ENCODE assay signal across 8 mouse cellular contexts in the genomic region with DNA sequence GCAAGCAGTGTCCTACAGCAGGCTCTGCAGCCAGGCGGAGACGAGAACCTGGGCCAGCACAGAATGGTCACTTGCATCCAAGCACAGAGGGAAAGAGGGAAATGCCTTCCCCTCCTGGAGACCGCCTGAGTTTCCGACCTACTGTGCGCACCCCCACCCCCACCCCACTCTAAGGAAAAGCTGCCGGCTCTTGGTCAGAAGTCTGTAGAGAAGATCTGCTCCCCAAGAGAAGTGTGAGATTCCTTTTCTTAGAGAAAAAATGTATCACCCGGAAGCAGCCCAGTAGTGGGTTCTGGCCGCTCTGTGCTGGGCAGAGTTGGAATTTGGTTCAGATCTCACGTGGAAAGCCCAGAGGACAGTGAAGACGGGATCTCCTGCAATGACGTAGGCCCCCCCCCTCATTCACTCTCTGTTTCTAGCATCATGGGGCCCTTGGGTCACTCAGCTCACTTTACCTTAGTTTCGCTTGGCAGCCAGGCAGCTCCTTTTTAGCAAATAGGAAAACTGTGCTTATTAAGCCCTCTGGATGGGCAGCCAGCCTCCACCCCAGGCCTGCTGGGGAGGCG.
DNase-seq lines count a peak whose midpoint lies in the region; ATAC-seq lines count a peak whose summit lies in the region.

No protein-coding gene starts in this region.

- 37% methylated on average over 13 of the region's 13 CpGs for WGBS in heart, embryonic 16.5 days
- 14% methylated on average over 13 of the region's 13 CpGs for WGBS in hindbrain, embryonic 12.5 days
- 15% methylated on average over 13 of the region's 13 CpGs for WGBS in midbrain, embryonic 11.5 days

- peak overlapping the region; percentile 82 for H3K27ac ChIP-seq in heart, embryonic 16.5 days (ENCODE audit: low read length)
- peak overlapping the region; percentile 97 for H3K27ac ChIP-seq in hindbrain, embryonic 12.5 days
- peak overlapping the region; percentile 98 for H3K27ac ChIP-seq in midbrain, embryonic 11.5 days (ENCODE audit: low read depth, low read length)

- intact Hi-C loops in heart, postnatal 25 days (cut with DNase I): no loop called here

- no peaks in the 10 kb centered on the region for H3K27me3 ChIP-seq in heart, embryonic 16.5 days (ENCODE audit: control insufficient read depth, insufficient read depth, low read length)
- no peaks in the 10 kb centered on the region for H3K27me3 ChIP-seq in hindbrain, embryonic 12.5 days
- H3K27me3 ChIP-seq in midbrain, embryonic 11.5 days (ENCODE audit: control insufficient read depth, insufficient read depth, low read length): no peaks in the 10 kb centered on the region

- H3K4me1 ChIP-seq in heart, embryonic 16.5 days (ENCODE audit: control insufficient read depth, insufficient read depth, low read length): peaks cover 70% of the 10 kb centered on the region
- H3K4me1 ChIP-seq in hindbrain, embryonic 12.5 days: peaks cover 62% of the 10 kb centered on the region
- peaks cover 40% of the 10 kb centered on the region for H3K4me1 ChIP-seq in midbrain, embryonic 11.5 days (ENCODE audit: control insufficient read depth, insufficient read depth, low read length)

- no peak for DNase-seq in heart, postnatal 25 days (ENCODE audit: low spot score)
- DNase-seq in Muller cell, postnatal 12 days (ENCODE audit: inconsistent ontology term): peak; percentile 70
- peak; percentile 90 for DNase-seq in midbrain, embryonic 11.5 days (ENCODE audit: low spot score, missing footprints)
- DNase-seq in layer of hippocampus, adult 9-11 months: no peak
- no peak for DNase-seq in spleen, adult 18-20 months
- DNase-seq in frontal cortex, postnatal 10 days (ENCODE audit: low spot score in 2 of 2): no peak

- ATAC-seq in heart, embryonic 16.5 days (replicated peaks; ENCODE audit: extremely low read depth, insufficient read depth, low FRiP score): no peak
- ATAC-seq in hindbrain, embryonic 12.5 days (ENCODE audit: low FRiP score): peak; percentile 7; the same call in 1 of the 2 replicates
- no peak for ATAC-seq in midbrain, embryonic 11.5 days (ENCODE audit: low FRiP score)

- H3K9me3 ChIP-seq in heart, embryonic 16.5 days (replicated peaks; ENCODE audit: control insufficient read depth, low read length): no peaks in the 10 kb centered on the region
- H3K9me3 ChIP-seq in hindbrain, embryonic 12.5 days (replicated peaks): no peaks in the 10 kb centered on the region
- H3K9me3 ChIP-seq in midbrain, embryonic 11.5 days (ENCODE audit: control insufficient read depth, low read length): no peaks in the 10 kb centered on the region

- H3K9ac ChIP-seq in heart, embryonic 16.5 days (ENCODE audit: low read length): peak overlapping the region; percentile 88
- H3K9ac ChIP-seq in hindbrain, embryonic 12.5 days: peak overlapping the region; percentile 84
- peak overlapping the region; percentile 95 for H3K9ac ChIP-seq in midbrain, embryonic 11.5 days (ENCODE audit: low read length)

- peak overlapping the region; percentile 96 for H3K4me2 ChIP-seq in heart, embryonic 16.5 days (ENCODE audit: low read depth, low read length)
- peak overlapping the region; percentile 82 for H3K4me2 ChIP-seq in hindbrain, embryonic 12.5 days (replicated peaks)
- H3K4me2 ChIP-seq in midbrain, embryonic 11.5 days: peak overlapping the region; percentile 84

- H3K4me3 ChIP-seq in heart, embryonic 16.5 days (ENCODE audit: low read length): peak overlapping the region; percentile 68
- H3K4me3 ChIP-seq in hindbrain, embryonic 12.5 days: peak overlapping the region; percentile 53
- peak overlapping the region; percentile 62 for H3K4me3 ChIP-seq in midbrain, embryonic 11.5 days (ENCODE audit: low read depth, low read length)

- no peaks in the 10 kb centered on the region for H3K36me3 ChIP-seq in heart, embryonic 16.5 days (ENCODE audit: control insufficient read depth, insufficient read depth)
- peaks cover 4% of the 10 kb centered on the region; the same call in 1 of the 2 replicates for H3K36me3 ChIP-seq in hindbrain, embryonic 12.5 days
- no peaks in the 10 kb centered on the region for H3K36me3 ChIP-seq in midbrain, embryonic 11.5 days (ENCODE audit: control insufficient read depth, insufficient read depth, low read length)

Comparison
In these comparisons a context has a peak if more than half of its experiments do, and no peak if none do; other contexts are left out.
1. DNase-seq: peak in Muller cell, postnatal 12 days (single experiment) and midbrain, embryonic 11.5 days (single experiment); none in heart, postnatal 25 days (single experiment), layer of hippocampus, adult 9-11 months (single experiment), spleen, adult 18-20 months (0 of 2) and frontal cortex, postnatal 10 days (0 of 2).
2. Peak in every context shown above with its lines, with median percentiles within 50 percentile points of each other: H3K27ac ChIP-seq, H3K4me2 ChIP-seq, H3K4me3 ChIP-seq and H3K9ac ChIP-seq.